Mouse (Mus musculus) layer of hippocampus, adult 18-20 months (tissue): ENCODE data around the gene Vdac2. TPM values are rescaled to one million over a fixed set of nuclear protein-coding genes. Genes with fewer than 3 reads are reported as not detected.

Experiments
- DNase-seq, 2 experiments: peaks; one replicate each; pipeline ENCODE4 v3.0.0; 2022; ENCODE audit warnings: low spot score in 2 of 2
- total RNA-seq, 2 experiments: library from RNA; stranded (reverse); gene quantifications; 2 replicates each; pipeline ENCODE4 v1.2.3; 2021

Vdac2 gene
- total RNA-seq, 2 experiments from 2014 or later: 234 to 237 TPM

DNA sequence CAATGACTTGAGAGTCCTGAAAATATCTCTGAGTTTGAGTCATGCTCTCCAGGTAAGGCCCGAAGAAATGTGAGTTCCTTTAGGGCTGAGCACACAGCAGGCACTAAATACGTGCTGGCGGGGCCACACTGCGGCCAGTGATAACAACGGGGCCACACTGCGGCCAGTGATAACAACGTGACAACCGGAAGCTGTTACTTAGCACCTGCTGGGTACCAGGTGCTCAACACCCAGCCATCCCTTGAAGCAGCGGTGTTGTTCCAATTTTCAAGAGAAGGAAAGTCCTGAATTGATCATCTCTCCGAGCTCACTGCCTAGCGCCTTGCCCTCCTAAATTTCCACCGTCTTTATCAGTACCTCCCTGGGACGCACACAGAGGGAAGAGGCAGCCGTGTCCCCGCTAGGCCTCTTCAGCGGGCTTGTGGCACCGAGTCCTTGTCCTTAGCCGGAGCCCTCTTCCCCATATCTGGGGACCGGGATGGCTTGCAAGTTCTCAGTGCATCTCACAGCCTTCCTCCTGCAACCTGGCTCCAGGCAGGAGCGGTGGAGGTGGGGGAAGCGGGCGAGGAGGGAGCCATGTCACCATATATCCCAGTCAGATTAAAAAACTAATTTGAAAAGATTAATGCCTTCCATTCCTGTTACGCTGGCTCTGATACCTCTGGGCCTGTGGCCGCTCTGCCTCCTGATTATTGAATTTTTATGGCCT is 25.5 kb downstream of the Vdac2 start:
- DNase-seq: no peak

- DNase-seq: no peak
Measured at GRCm38 (mm10) chr14:21851996-21852791, 27.2 kb downstream of the Vdac2 start.

DNA sequence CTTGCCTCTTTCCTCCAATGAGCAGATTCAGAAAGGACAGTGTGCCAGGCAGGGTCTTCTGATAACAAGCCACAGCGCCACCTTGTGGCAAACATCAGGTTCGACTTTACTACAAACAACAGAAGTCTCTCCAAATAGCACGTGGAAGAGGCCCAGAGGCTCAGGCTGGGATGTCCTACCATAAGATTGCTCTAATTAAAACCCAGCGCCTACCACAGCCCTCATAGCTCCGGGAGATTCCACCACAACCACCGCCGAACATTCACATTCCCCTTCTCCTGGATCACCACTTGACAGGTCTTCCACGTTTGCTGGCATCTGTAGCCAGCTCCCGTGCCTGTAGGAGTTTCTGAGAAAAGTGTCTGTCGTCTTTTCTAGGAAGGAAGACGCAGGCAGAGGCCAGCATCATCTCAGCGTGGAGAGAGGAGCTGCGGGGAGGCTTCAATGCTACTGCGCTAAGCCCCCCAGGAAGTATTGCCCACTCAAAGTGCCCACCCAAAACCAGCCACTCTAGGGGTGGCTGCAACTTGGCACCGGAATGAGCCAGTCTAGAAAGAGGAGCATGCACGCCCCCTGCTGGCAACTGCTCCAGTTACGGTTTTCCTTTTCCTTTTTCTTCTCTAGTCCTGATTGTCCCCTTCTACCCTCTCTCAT is 28.5 kb downstream of the Vdac2 start:
- peak in 1 of 2 experiments; percentile 81 for DNase-seq

GRCm38 (mm10) chr14:21854271-21854670 is 29.2 kb downstream of the Vdac2 start:
- DNase-seq: no peak

DNA sequence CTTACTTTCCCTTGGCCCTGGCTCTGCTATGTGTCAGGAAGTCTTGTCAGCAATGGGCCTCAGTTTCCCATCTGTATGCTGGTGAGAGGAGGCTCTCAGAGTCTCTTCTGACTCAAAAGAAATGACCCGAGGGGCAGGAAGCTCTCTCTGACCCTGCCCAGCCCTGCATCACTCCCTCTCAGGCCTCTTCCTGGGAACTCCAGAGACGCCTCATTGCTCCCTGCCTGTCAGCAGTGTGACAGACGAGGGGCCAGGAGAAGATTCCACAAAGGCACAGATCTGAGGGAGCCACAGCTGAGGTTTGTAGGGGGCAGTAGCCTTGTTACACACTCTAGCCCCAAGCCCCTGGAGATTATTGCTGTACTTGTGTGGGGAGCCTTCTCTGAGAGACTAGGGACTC is 30.9 kb downstream of the Vdac2 start:
- DNase-seq: no peak

DNA sequence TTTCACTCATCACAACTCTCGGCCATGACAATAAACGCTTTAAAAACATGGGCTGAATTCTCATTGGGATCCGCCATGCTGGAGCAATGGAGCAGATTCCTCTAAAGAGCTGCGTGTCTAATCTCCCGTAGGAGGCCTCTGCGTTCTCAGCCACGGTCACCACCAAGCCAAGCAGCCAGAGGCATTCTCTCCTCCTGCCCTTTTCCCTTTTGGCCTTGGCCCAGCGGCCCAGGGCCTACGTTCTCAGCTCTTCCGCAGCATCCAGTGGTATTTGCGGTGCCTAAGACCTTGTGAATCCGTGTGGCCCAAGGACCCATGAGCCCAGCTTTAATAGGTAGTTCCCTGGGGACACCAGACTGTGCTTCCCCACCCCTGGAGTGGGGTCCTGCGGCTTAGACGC is 31.8 kb downstream of the Vdac2 start:
- DNase-seq: no peak

DNA sequence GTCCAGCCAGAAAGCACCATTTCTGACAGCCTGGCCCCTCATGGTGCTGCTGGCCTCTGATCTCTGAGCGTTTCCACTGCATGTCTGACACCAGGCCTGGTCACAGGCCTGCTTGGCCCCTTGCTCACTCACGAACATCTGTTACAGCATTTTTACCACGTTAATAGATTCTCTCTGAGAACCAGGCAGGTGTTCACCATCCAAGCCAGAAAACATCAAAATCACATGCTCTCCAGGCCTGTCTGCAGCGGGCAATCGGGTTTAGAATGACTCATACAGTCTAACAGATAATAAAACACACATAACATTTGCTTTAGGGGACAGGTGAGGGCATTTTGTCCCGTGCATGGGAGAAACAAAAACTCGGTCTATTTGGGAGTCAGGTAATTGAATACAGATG is 41.3 kb downstream of the Vdac2 start:
- no peak for DNase-seq

- DNase-seq: no peak
Measured at GRCm38 (mm10) chr14:21866816-21867215, 41.8 kb downstream of the Vdac2 start.

DNA sequence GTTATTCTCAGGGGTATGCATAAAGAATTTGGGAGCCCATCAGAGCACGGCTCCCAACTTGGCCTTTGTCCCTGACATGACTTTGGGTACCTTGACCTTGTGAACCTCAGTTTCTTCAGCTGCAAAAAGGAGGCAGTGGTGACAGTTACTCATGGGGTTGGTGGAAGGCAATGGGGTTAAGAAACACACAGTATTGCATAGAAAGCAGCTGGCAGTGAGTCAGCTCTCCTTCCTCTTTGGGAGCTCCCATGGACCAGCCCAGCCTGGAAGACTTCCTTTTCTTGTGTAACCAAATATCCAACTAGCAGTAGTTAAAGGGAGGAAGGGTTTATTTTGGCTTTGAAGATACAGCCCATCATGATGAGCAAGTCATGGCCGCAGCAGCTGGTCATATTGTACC is 65.4 kb downstream of the Vdac2 start:
- no peak for DNase-seq

DNA sequence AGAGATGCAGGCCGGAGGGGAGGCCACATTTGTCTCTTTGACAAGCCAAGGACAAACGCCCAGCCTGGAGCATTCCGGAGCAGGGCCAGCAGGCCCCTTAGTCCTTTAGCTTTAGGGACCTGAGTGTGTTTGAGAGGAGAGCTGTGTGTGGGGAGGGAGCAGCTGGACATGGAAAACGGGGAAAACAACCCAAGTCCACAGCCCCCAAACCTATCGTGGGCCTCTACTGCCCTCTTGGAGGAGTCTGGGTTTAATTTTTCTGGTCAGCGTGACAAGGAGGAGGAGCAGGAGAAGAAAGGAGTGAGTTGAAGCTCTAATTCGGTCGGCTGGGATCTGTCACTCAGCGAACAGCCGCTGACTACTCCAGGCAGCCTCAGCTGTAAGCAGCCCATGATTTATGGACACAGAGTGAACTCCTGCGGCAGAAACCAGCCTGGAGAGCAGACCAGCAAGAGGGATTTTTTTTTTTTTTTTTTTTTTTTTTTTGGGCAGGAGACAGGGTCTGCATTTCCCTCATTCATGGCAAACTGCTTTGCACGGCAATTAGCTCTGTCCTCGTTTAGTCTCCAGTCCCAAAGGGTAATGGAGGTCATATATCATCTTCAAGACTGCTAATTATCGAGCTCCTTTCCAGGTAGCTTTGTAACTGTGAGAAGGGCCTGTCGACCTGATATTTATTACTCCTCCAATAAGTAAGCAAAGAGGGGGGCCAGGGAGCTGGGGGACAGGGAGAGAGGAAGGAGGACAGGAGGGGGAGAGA is 66.7 kb downstream of the Vdac2 start:
- no peak for DNase-seq

DNA sequence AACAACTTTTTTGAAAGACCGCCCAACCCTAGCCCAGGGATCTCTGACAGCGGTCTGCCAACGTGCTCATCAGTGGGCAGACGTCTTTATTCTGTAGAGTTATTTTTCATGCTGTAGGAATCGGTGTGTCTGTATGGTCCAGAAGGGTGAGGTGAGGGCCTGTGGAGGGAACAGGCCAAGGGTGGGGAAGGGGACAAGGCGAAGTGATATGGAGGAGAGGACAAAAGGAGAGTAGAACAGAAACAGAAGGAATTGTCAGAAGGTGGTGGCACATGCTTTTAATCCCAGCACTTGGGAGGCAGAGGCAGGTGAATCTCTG is 67.3 kb downstream of the Vdac2 start:
- DNase-seq: no peak

Other genes starting within 250 kb of the Vdac2 start
- gene Dupd1, start 110.7 kb upstream of the Vdac2 start, total RNA-seq: under 1 TPM; 0.45 to 0.48 TPM
- 10 to 100 TPM; 82.2 to 86.3 TPM for gene Samd8, start 74.7 kb upstream of the Vdac2 start, total RNA-seq
- gene Dusp13, start 74.1 kb upstream of the Vdac2 start, total RNA-seq: under 1 TPM; 0.62 to 0.68 TPM
- 10 to 100 TPM; 28.3 to 29.7 TPM for gene Comtd1, start 23.7 kb downstream of the Vdac2 start, total RNA-seq
- 1 to 10 TPM; 3.6 to 4.1 TPM for gene Zfp503, start 164.4 kb downstream of the Vdac2 start, total RNA-seq
- 1 to 10 TPM; 1.1 to 1.3 TPM for gene Lrmda, start 194.5 kb downstream of the Vdac2 start, total RNA-seq